In genomic region chr8:4166881-4167525, GRCm38 (mm10) we compare ENCODE assay signal across 7 mouse cellular contexts. TPM values are rescaled to one million over a fixed set of nuclear protein-coding genes. Genes with fewer than 3 reads are reported as not detected.
DNase-seq lines count a peak whose midpoint lies in the region; ATAC-seq and TF ChIP-seq lines count a peak whose summit lies in the region.

No protein-coding gene starts in this region.

- 16% methylated on average over 8 of the region's 10 CpGs for WGBS in forebrain, embryonic 12.5 days
- 13% methylated on average over 10 of the region's 10 CpGs for WGBS in limb, embryonic 13.5 days
- WGBS in stomach, postnatal 0 days = 12% methylated on average over 10 of the region's 10 CpGs

- TF ChIP-seq EP300 in stomach, postnatal 0 days (optimal IDR thresholded peaks at IDR 0.05) = no peak

- H3K9ac ChIP-seq in forebrain, embryonic 12.5 days = peak overlapping the region; percentile 90
- peak overlapping the region; percentile 86 for H3K9ac ChIP-seq in limb, embryonic 13.5 days
- peak overlapping the region; percentile 82 for H3K9ac ChIP-seq in stomach, postnatal 0 days (ENCODE audit: low read length)

- DNase-seq in thymus, postnatal 0 days (ENCODE audit: low spot score) = peak; percentile 24
- DNase-seq in thymus, adult 18-20 months = no peak
- DNase-seq in stomach, postnatal 0 days (ENCODE audit: low spot score) = no peak
- DNase-seq in urinary bladder, postnatal 36 days (ENCODE audit: low spot score in 2 of 2) = no peak
- no peak for DNase-seq in spleen, postnatal 14 days (ENCODE audit: low spot score in 2 of 2)

- H3K4me1 ChIP-seq in forebrain, embryonic 12.5 days = peaks cover 28% of the 10 kb centered on the region
- H3K4me1 ChIP-seq in limb, embryonic 13.5 days = peaks cover 7% of the 10 kb centered on the region
- no peaks in the 10 kb centered on the region for H3K4me1 ChIP-seq in stomach, postnatal 0 days (replicated peaks; ENCODE audit: control insufficient read depth, insufficient read depth)

- 0 out of 2 replicates have a peak overlapping the region, but pooled peaks have one; percentile 39 for H3K27ac ChIP-seq in forebrain, embryonic 12.5 days
- H3K27ac ChIP-seq in limb, embryonic 13.5 days = no peak overlapping the region
- H3K27ac ChIP-seq in stomach, postnatal 0 days (replicated peaks) = peak overlapping the region; percentile 18; the same call in 1 of the 2 replicates

- no peaks in the 10 kb centered on the region for H3K27me3 ChIP-seq in forebrain, embryonic 12.5 days
- no peaks in the 10 kb centered on the region for H3K27me3 ChIP-seq in limb, embryonic 13.5 days
- H3K27me3 ChIP-seq in stomach, postnatal 0 days (ENCODE audit: control insufficient read depth, insufficient read depth, low read length) = no peaks in the 10 kb centered on the region

- no peak for TF ChIP-seq CTCF in stomach, postnatal 0 days (IDR thresholded peaks at IDR 0.05; ENCODE audit: low read depth)

- peak overlapping the region; percentile 86 for H3K4me3 ChIP-seq in forebrain, embryonic 12.5 days (replicated peaks)
- H3K4me3 ChIP-seq in limb, embryonic 13.5 days = peak overlapping the region; percentile 86
- peak overlapping the region; percentile 87 for H3K4me3 ChIP-seq in stomach, postnatal 0 days (ENCODE audit: low read depth, low read length)

- H3K9me3 ChIP-seq in forebrain, embryonic 12.5 days = no peaks in the 10 kb centered on the region
- H3K9me3 ChIP-seq in limb, embryonic 13.5 days = no peaks in the 10 kb centered on the region
- H3K9me3 ChIP-seq in stomach, postnatal 0 days (ENCODE audit: control insufficient read depth, low read length) = no peaks in the 10 kb centered on the region

- H3K4me2 ChIP-seq in forebrain, embryonic 12.5 days = peak overlapping the region; percentile 68
- peak overlapping the region; percentile 83 for H3K4me2 ChIP-seq in limb, embryonic 13.5 days (replicated peaks)
- H3K4me2 ChIP-seq in stomach, postnatal 0 days (replicated peaks; ENCODE audit: low read depth) = peak overlapping the region; percentile 92

- H3K36me3 ChIP-seq in forebrain, embryonic 12.5 days (replicated peaks) = no peaks in the 10 kb centered on the region
- H3K36me3 ChIP-seq in limb, embryonic 13.5 days = peaks cover 3% of the 10 kb centered on the region; the same call in 1 of the 2 replicates
- no peaks in the 10 kb centered on the region for H3K36me3 ChIP-seq in stomach, postnatal 0 days (ENCODE audit: control insufficient read depth, insufficient read depth, low read length)

- ATAC-seq in forebrain, embryonic 12.5 days (ENCODE audit: low FRiP score) = peak; percentile 12; the same call in 1 of the 2 replicates
- ATAC-seq in limb, embryonic 13.5 days (ENCODE audit: low FRiP score, low read depth) = no peak
- no peak for ATAC-seq in stomach, postnatal 0 days (ENCODE audit: low FRiP score, low TSS enrichment)

RNA-seq across cellular contexts. Expression of gene Evi5l, which starts 0.6 kb away (rescaled TPM):
- 18.1 and 22.5 TPM in 2 replicates for polyA plus RNA-seq in thymus, postnatal 0 days (2015; fragmentation: Nextera tagmentation; extraction: Ambion mirVana)
- 46.9 and 55.5 TPM in 2 replicates for polyA plus RNA-seq in forebrain, embryonic 12.5 days (2016; fragmentation: Nextera tagmentation; extraction: Ambion mirVana)
- 31.3 and 34.0 TPM in 2 replicates for polyA plus RNA-seq in limb, embryonic 13.5 days (2015; fragmentation: Nextera tagmentation; extraction: Ambion mirVana)
- polyA plus RNA-seq in stomach, postnatal 0 days (2015; fragmentation: Nextera tagmentation; extraction: Ambion mirVana) = 10.6 and 11.0 TPM in 2 replicates

RNA-seq across cellular contexts. Expression of gene Cd209g, which starts 33.1 kb away (rescaled TPM):
- 0.12 TPM in 1 of 2 replicates, not detected in the other for polyA plus RNA-seq in thymus, postnatal 0 days (2015; fragmentation: Nextera tagmentation; extraction: Ambion mirVana)
- polyA plus RNA-seq in forebrain, embryonic 12.5 days (2016; fragmentation: Nextera tagmentation; extraction: Ambion mirVana) = not detected in 2 replicates
- not detected in 2 replicates for polyA plus RNA-seq in limb, embryonic 13.5 days (2015; fragmentation: Nextera tagmentation; extraction: Ambion mirVana)
- polyA plus RNA-seq in stomach, postnatal 0 days (2015; fragmentation: Nextera tagmentation; extraction: Ambion mirVana) = 0.12 TPM in 1 of 2 replicates, not detected in the other

RNA-seq across cellular contexts. Expression of gene Prr36, which starts 50.3 kb away (rescaled TPM):
- polyA plus RNA-seq in thymus, postnatal 0 days (2015; fragmentation: Nextera tagmentation; extraction: Ambion mirVana) = 0.42 and 0.46 TPM in 2 replicates
- polyA plus RNA-seq in forebrain, embryonic 12.5 days (2016; fragmentation: Nextera tagmentation; extraction: Ambion mirVana) = 39.9 and 45.0 TPM in 2 replicates
- 1.3 and 1.6 TPM in 2 replicates for polyA plus RNA-seq in limb, embryonic 13.5 days (2015; fragmentation: Nextera tagmentation; extraction: Ambion mirVana)
- 0.52 and 0.90 TPM in 2 replicates for polyA plus RNA-seq in stomach, postnatal 0 days (2015; fragmentation: Nextera tagmentation; extraction: Ambion mirVana)

RNA-seq across cellular contexts. Expression of gene Lrrc8e, which starts 59.6 kb away (rescaled TPM):
- polyA plus RNA-seq in thymus, postnatal 0 days (2015; fragmentation: Nextera tagmentation; extraction: Ambion mirVana) = 0.85 and 0.91 TPM in 2 replicates
- 0.13 TPM in 2 replicates for polyA plus RNA-seq in forebrain, embryonic 12.5 days (2016; fragmentation: Nextera tagmentation; extraction: Ambion mirVana)
- 0.41 and 0.62 TPM in 2 replicates for polyA plus RNA-seq in limb, embryonic 13.5 days (2015; fragmentation: Nextera tagmentation; extraction: Ambion mirVana)
- polyA plus RNA-seq in stomach, postnatal 0 days (2015; fragmentation: Nextera tagmentation; extraction: Ambion mirVana) = 9.8 and 10.6 TPM in 2 replicates

Comparison
In these comparisons a context has a peak if more than half of its experiments do, and no peak if none do; other contexts are left out.
1. RNA of gene Prr36, which starts 50.3 kb away (polyA plus RNA-seq): 39.9 to 45.0 TPM in forebrain, embryonic 12.5 days; 1.3 to 1.6 TPM in limb, embryonic 13.5 days, 0.52 to 0.90 TPM in stomach, postnatal 0 days and 0.42 to 0.46 TPM in thymus, postnatal 0 days; every median in the first group is over 10 times any median in the second.
2. Peak in every context shown above with its lines, with median percentiles within 50 percentile points of each other: H3K4me2 ChIP-seq, H3K4me3 ChIP-seq and H3K9ac ChIP-seq.